Mouse (Mus musculus): Measurements from ENCODE around the gene Pcnp.

DNA sequence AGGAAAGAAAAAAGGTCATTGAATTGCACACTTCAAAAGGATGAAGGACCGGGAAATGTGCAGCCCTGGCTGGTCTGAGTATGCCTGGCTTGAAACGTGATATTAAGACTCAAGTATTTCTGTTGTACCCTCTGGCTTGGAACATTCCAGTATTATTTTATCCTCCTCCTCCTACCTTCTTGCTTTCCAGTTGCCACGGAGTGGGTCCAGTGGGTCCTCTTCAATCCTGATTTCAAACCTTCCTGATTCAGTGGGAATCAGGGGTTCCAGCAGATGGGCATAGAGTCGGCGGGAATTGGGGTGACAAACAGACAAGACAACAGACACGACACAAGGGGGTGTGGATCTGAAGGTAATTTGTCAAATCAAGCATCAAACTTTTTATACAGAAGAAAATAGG is 43.0 kb upstream of the Pcnp start:
- TF ChIP-seq CTCF (IDR thresholded peaks at IDR 0.05 in 2 of 3, conservative IDR thresholded peaks at IDR 0.05 in 1 of 3; ENCODE audit: control insufficient read depth in 1 of 3, insufficient read depth in 1 of 3, low read depth in 2 of 3, low read length in 3 of 3, poor library complexity in 1 of 3, severe bottlenecking in 1 of 3) (no peak), JUND (IDR thresholded peaks at IDR 0.05; ENCODE audit: low read depth, low read length) (no peak), EP300 (IDR thresholded peaks at IDR 0.05; ENCODE audit: low read depth in 1 of 2, low read length in 2 of 2) (no peak), UBTF (IDR thresholded peaks at IDR 0.05; ENCODE audit: borderline replicate concordance, insufficient read depth, low read depth, low read length) (no peak), TBP (IDR thresholded peaks at IDR 0.05; ENCODE audit: low read depth, low read length) (no peak), POLR2A (IDR thresholded peaks at IDR 0.05; ENCODE audit: control insufficient read depth in 1 of 2, insufficient read depth in 1 of 2, low read depth in 1 of 2, low read length in 2 of 2, poor library complexity in 1 of 2) (no peak), MAZ (IDR thresholded peaks at IDR 0.05; ENCODE audit: low read depth, low read length) (no peak), ETS1 (IDR thresholded peaks at IDR 0.05; ENCODE audit: low read depth, low read length) (no peak), ZC3H11A (IDR thresholded peaks at IDR 0.05; ENCODE audit: low read depth, low read length) (no peak), TCF12 (IDR thresholded peaks at IDR 0.05; ENCODE audit: low read depth, low read length) (no peak)

All from MEL (cell line).